Mouse (Mus musculus): ENCODE measurements at regions not wholly inside any gene's neighbourhood (a gene's known extent, or its start where the extent isn't known, plus 50 kb on each side); places are given as distances from the start of the nearest gene placed in this dataset.

DNA sequence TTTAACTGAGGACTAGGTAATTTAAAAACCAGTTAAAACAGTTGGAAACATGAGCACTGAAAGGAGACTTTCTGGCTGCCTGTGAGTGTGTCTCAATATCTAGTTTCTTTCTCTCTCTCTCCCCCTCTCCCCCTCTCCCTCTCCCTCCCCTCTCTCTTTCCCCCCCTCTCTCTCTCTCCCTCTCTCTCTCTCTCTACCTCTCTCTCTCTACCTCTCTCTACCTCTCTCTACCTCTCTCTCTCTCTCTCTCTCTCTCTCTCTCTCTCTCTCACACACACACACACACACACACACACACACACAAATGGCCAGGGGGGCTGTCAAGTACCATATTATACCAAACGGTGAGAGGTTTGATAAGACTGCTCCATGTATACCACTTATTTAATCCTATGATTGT is 103.0 kb upstream of the Cacna2d1 start:
- no peak for TF ChIP-seq POLR2A (IDR thresholded peaks at IDR 0.05; ENCODE audit: control insufficient read depth, extremely low read depth, insufficient read depth, low read length, poor library complexity)
- TF ChIP-seq CTCF (IDR thresholded peaks at IDR 0.05; ENCODE audit: borderline replicate concordance, control insufficient read depth, extremely low read depth, insufficient read depth, low read length, poor library complexity): no peak
- Histone ChIP-seq H3K27me3 (ENCODE audit: control insufficient read depth, insufficient read depth, low read length) (no peaks in the 10 kb centered on the region), H3K27ac (ENCODE audit: control insufficient read depth, insufficient read depth, low read length) (no peak overlapping the region), H3K4me3 (ENCODE audit: control insufficient read depth, insufficient read depth, low read length) (no peak overlapping the region), H3K36me3 (ENCODE audit: control insufficient read depth, insufficient read depth, low read length) (no peaks in the 10 kb centered on the region), H3K4me1 (replicated peaks; ENCODE audit: control insufficient read depth, insufficient read depth, low read length) (no peaks in the 10 kb centered on the region)
- no peak for DNase-seq
- 93% methylated on average over 1 of the region's 1 CpGs for WGBS

GRCm38 (mm10) chr5:15832338-15832737 is 102.2 kb upstream of the Cacna2d1 start:
- no peaks in the 10 kb centered on the region for H3K36me3 ChIP-seq (ENCODE audit: control insufficient read depth, insufficient read depth, low read length)
- no peak overlapping the region for H3K27ac ChIP-seq (ENCODE audit: control insufficient read depth, insufficient read depth, low read length)
- TF ChIP-seq CTCF (IDR thresholded peaks at IDR 0.05; ENCODE audit: borderline replicate concordance, control insufficient read depth, extremely low read depth, insufficient read depth, low read length, poor library complexity) (no peak), POLR2A (IDR thresholded peaks at IDR 0.05; ENCODE audit: control insufficient read depth, extremely low read depth, insufficient read depth, low read length, poor library complexity) (no peak)
- no peak overlapping the region for H3K4me3 ChIP-seq (ENCODE audit: control insufficient read depth, insufficient read depth, low read length)
- no peaks in the 10 kb centered on the region for H3K4me1 ChIP-seq (replicated peaks; ENCODE audit: control insufficient read depth, insufficient read depth, low read length)
- no peak for DNase-seq
- H3K27me3 ChIP-seq (ENCODE audit: control insufficient read depth, insufficient read depth, low read length): no peaks in the 10 kb centered on the region
- 89% methylated on average over 1 of the region's 1 CpGs for WGBS

DNA sequence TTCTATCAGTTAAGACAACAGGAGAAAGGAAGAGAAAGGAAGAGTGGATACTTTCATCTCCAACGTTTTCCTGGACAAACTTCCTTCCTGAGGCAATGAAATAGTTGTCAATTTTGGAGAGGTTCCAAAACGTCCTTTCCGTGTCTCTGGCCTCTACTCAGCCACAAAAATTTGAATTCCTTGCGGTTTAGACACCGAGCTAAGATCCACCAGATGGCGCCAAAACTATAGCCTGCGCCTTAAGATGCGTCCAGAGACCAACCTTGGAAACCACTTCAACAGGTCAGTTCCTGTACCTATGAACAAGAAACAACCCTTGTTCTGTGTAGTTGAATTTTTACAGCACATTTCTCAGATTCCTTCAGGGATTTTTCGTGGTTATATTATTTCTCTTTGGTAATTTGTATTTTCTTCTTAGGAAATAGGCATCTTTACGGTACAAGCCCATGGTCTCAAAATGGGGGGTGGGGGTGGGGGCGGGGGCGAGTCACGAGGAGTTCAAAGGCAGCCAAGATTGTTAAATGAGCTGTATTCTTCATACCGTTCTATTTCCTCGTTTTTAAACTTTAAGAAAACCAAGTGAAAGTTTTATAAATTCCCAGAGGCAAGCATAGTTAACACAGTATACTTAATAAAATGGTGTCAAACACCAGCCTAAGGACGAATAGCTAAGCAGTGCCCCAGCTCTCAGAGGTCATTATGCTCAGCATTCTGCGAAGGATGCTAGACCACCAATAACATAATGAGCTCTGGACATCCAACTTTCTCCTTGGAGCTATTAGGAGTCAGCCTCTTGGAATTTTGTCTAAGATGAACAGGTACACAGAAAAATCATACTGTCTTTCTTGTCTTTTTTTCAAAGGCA is 96.2 kb upstream of the Cacna2d1 start:
- no peak overlapping the region for H3K27ac ChIP-seq (ENCODE audit: control insufficient read depth, insufficient read depth, low read length)
- peak; percentile 1 for DNase-seq
- no peaks in the 10 kb centered on the region for H3K36me3 ChIP-seq (ENCODE audit: control insufficient read depth, insufficient read depth, low read length)
- 34% methylated on average over 17 of the region's 17 CpGs for WGBS
- no peak overlapping the region for H3K4me3 ChIP-seq (ENCODE audit: control insufficient read depth, insufficient read depth, low read length)
- no peaks in the 10 kb centered on the region for H3K4me1 ChIP-seq (replicated peaks; ENCODE audit: control insufficient read depth, insufficient read depth, low read length)
- TF ChIP-seq CTCF (IDR thresholded peaks at IDR 0.05; ENCODE audit: borderline replicate concordance, control insufficient read depth, extremely low read depth, insufficient read depth, low read length, poor library complexity) (no peak), POLR2A (IDR thresholded peaks at IDR 0.05; ENCODE audit: control insufficient read depth, extremely low read depth, insufficient read depth, low read length, poor library complexity) (no peak)
- H3K27me3 ChIP-seq (ENCODE audit: control insufficient read depth, insufficient read depth, low read length): no peaks in the 10 kb centered on the region

GRCm38 (mm10) chr5:15846790-15847189 is 87.7 kb upstream of the Cacna2d1 start:
- H3K27me3 ChIP-seq (ENCODE audit: control insufficient read depth, insufficient read depth, low read length): no peaks in the 10 kb centered on the region
- H3K4me3 ChIP-seq (ENCODE audit: control insufficient read depth, insufficient read depth, low read length): no peak overlapping the region
- no peak overlapping the region for H3K27ac ChIP-seq (ENCODE audit: control insufficient read depth, insufficient read depth, low read length)
- H3K36me3 ChIP-seq (ENCODE audit: control insufficient read depth, insufficient read depth, low read length): no peaks in the 10 kb centered on the region
- no peak for DNase-seq
- no peaks in the 10 kb centered on the region for H3K4me1 ChIP-seq (replicated peaks; ENCODE audit: control insufficient read depth, insufficient read depth, low read length)
- WGBS: 96% methylated on average over 2 of the region's 2 CpGs
- TF ChIP-seq POLR2A (IDR thresholded peaks at IDR 0.05; ENCODE audit: control insufficient read depth, extremely low read depth, insufficient read depth, low read length, poor library complexity) (no peak), CTCF (IDR thresholded peaks at IDR 0.05; ENCODE audit: borderline replicate concordance, control insufficient read depth, extremely low read depth, insufficient read depth, low read length, poor library complexity) (no peak)

GRCm38 (mm10) chr5:15849520-15849919 is 85.0 kb upstream of the Cacna2d1 start:
- Histone ChIP-seq H3K27ac (ENCODE audit: control insufficient read depth, insufficient read depth, low read length) (no peak overlapping the region), H3K4me3 (ENCODE audit: control insufficient read depth, insufficient read depth, low read length) (no peak overlapping the region), H3K36me3 (ENCODE audit: control insufficient read depth, insufficient read depth, low read length) (no peaks in the 10 kb centered on the region), H3K4me1 (replicated peaks; ENCODE audit: control insufficient read depth, insufficient read depth, low read length) (no peaks in the 10 kb centered on the region), H3K27me3 (ENCODE audit: control insufficient read depth, insufficient read depth, low read length) (no peaks in the 10 kb centered on the region)
- 95% methylated on average over 5 of the region's 5 CpGs for WGBS
- TF ChIP-seq POLR2A (IDR thresholded peaks at IDR 0.05; ENCODE audit: control insufficient read depth, extremely low read depth, insufficient read depth, low read length, poor library complexity) (no peak), CTCF (IDR thresholded peaks at IDR 0.05; ENCODE audit: borderline replicate concordance, control insufficient read depth, extremely low read depth, insufficient read depth, low read length, poor library complexity) (no peak)
- no peak for DNase-seq

- whole genome bisulfite sequencing: 68% methylated on average over 7 of the region's 7 CpGs
- DNase-seq: no peak
- no peak for TF ChIP-seq CTCF (IDR thresholded peaks at IDR 0.05; ENCODE audit: borderline replicate concordance, control insufficient read depth, extremely low read depth, insufficient read depth, low read length, poor library complexity)
- no peak for TF ChIP-seq POLR2A (IDR thresholded peaks at IDR 0.05; ENCODE audit: control insufficient read depth, extremely low read depth, insufficient read depth, low read length, poor library complexity)
Measured at GRCm38 (mm10) chr5:15850126-15850801, 84.2 kb upstream of the Cacna2d1 start.

More at GRCm38 (mm10) chr5:15850126-15850801, 84.2 kb upstream of the Cacna2d1 start:
- Histone ChIP-seq H3K27me3 (ENCODE audit: control insufficient read depth, insufficient read depth, low read length) (no peaks in the 10 kb centered on the region), H3K4me3 (ENCODE audit: control insufficient read depth, insufficient read depth, low read length) (no peak overlapping the region), H3K4me1 (replicated peaks; ENCODE audit: control insufficient read depth, insufficient read depth, low read length) (no peaks in the 10 kb centered on the region), H3K36me3 (ENCODE audit: control insufficient read depth, insufficient read depth, low read length) (no peaks in the 10 kb centered on the region), H3K27ac (ENCODE audit: control insufficient read depth, insufficient read depth, low read length) (no peak overlapping the region)

Data from thymus, adult 2 months (tissue).